Mouse (Mus musculus) left cerebral cortex, adult 2 months (tissue): Measurements from ENCODE around the gene Fbxo24. TPM values are rescaled to one million over a fixed set of nuclear protein-coding genes. Genes with fewer than 3 reads are reported as not detected.
"Not testable (repeated sequence)": the region's sequence is repeated elsewhere in the genome, so short reads cannot be mapped to it uniquely, and the experiment has no call there.

Source experiments
- DNase-seq, 2 experiments: peaks; one replicate each; pipeline ENCODE4 v3.0.0; 2021 to 2022; ENCODE audit warnings: low spot score in 2 of 2, mixed read lengths in 1 of 2; ENCODE audit errors: extremely low spot score in 1 of 2
- H3K27ac ChIP-seq: fragments of 200-600 bp; 2 replicates; pipeline ENCODE4 v1.8.1; 2022
- H3K4me3 ChIP-seq: fragments of 200-600 bp; 2 replicates; pipeline ENCODE4 v1.8.1; 2022
- CTCF ChIP-seq: fragments of 200-600 bp; IDR thresholded peaks from 2 replicates; pipeline ENCODE4 v1.8.1; 2022; ENCODE audit warnings: antibody characterized with exemption, mild to moderate bottlenecking, moderate library complexity
- intact Hi-C: fragments of 180-260 bp; cut with DNase I; formaldehyde crosslinking; loops from one replicate; pipeline ENCODE4 v1.15.1; 2025
- total RNA-seq, 2 experiments: library from RNA; stranded (reverse); gene quantifications; 2 replicates each; pipeline ENCODE4 v1.2.3; 2021

Fbxo24 gene
- total RNA-seq, 2 experiments from 2014 or later = 0.23 to 0.42 TPM

GRCm38 (mm10) chr5:137639472-137639871, 10.7 kb upstream of the Fbxo24 start:
- intact Hi-C loops = no loop called here
- Histone ChIP-seq H3K4me3 (no peak overlapping the region), H3K27ac (no peak overlapping the region)
- TF ChIP-seq CTCF = no peak
- DNase-seq = no peak

DNA sequence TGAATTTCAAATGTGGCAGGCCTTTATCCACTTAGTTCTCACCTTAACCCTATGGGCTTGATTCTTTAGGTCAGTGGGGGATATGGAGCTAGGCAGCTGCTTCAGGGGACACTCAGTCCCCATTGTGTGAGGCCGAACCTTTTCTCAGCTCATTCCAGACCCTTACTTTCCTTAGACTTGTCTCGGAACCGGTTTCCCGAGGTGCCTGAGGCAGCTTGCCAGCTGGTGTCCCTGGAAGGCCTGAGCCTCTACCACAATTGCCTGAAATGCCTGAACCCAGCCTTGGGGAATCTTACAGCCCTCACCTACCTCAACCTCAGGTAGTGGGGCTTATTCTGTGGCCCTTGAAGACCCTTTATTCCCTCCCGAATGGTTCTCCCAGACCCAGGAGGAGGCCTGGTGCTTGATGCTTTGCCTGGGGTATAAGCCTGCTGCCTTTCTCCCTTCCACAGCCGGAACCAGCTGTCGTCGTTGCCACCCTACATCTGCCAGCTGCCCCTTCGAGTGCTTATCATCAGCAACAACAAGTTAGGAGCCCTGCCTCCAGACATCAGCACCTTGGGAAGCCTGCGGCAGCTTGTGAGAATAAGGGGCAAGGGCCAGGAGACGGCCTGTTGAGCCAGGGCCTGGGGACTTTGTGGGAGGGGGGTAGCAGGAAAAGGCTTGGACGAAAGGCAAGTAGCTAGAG, 4.7 kb upstream of the Fbxo24 start:
- DNase-seq = no peak
- Histone ChIP-seq H3K4me3 (no peak overlapping the region), H3K27ac (no peak overlapping the region)
- no peak for TF ChIP-seq CTCF
- intact Hi-C loops = no loop called here

DNA sequence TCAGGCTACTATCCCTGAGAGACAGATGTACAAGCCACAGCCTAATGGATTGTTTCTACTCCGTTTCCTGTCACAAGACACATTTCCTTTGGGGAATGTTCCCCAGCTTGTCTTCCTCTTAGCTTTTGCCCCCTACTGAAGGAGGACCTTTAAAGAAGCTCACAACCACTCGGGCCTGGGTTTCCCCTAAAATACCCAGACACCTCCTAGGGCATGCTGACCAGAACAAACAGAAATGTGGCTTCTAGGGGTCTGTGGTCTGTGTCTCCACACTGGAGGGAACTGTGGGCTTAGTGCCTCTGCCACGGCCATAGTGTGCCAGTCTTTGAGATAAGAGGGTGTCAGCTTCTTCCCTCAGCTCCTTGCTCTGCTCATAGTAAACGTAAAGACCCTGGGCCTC, 2.8 kb upstream of the Fbxo24 start:
- H3K4me3 ChIP-seq = no peak overlapping the region

DNA sequence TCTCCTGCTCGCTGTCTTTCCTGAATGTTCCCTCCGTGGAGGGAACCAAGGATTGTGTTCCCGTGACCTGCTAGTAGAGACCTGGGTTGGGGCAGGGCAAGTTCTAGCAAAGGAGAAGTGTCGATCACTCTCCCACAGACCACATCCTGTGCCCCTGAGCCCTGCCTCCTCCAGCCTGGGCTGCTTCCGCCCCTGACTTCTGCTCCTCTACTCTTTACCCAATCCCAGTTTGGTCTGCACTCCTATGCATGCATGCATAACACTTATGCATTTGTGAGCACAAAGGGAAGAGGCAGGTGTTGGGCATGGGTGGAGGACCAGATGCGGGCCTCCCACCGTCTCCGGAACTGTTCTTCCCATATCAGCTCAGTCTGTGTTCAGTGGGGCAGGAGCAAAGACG, 2.4 kb upstream of the Fbxo24 start:
- TF ChIP-seq CTCF = no peak
- Histone ChIP-seq H3K27ac (peak overlapping the region; percentile 72), H3K4me3 (peak overlapping the region; percentile 21)
- peak in 1 of 2 experiments; percentile 45 for DNase-seq
- intact Hi-C loops = no loop called here

More for the DNA sequence above, 2.8 kb upstream of the Fbxo24 start:
- intact Hi-C loops = no loop called here
- TF ChIP-seq CTCF = no peak
- peak overlapping the region; percentile 72 for H3K27ac ChIP-seq
- no peak for DNase-seq

DNA sequence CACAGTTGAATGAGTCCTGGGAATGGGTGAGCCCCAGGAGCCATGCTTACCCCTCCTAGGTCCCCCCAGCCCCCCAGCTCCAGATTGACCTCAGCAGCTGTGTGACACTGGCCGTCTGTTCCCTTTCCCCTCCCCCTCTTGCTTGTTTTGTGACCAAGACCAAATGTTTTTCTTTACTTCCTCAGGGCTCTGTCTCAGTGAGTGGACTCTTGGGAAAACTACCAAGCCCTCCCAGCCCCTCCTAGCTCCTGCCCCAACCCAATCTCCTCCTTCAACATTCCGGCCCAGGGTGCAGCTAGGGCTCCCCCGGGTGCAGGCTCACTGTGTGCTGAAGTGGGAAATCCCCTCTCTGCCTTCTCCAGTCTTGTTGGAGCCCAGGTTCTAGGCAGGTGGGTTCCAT, 1.8 kb upstream of the Fbxo24 start:
- intact Hi-C loops = no loop called here
- no peak for TF ChIP-seq CTCF
- Histone ChIP-seq H3K4me3 (peak overlapping the region; percentile 100), H3K27ac (peak overlapping the region; percentile 72)
- no peak for DNase-seq

DNA sequence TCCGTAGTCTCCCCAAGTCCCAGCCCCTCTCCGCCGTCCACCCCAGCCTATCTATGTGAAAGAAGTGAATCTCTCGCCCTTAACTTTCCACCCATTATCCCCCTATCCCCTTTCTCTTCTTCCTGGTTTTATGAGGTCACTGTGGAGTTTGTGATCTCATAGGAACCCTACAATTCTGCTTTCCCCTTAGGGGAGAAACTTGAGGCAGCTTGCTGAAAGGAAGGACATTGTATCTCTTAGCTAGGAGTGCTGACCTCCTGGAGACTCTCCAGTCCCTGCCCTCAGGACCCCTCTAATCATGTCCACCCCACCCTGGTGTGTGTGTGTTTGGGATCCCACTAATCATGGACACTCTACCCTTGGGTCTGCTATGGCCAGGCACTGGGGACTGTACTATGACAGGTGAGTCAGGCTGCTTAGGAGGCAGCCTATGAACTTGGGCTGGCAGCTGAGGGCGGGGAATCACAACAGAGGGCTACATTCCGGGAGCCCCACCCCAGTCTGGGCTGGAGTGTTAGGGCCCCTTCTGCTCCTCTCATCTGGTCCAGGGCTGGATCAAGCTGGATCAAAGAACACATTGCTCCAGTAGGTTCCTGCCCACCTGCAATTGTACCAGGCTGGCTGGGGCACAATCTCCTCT, 1.2 kb upstream of the Fbxo24 start:
- no peak for DNase-seq
- no peak for TF ChIP-seq CTCF
- peak overlapping the region; percentile 64 for H3K27ac ChIP-seq
- peak overlapping the region; percentile 100 for H3K4me3 ChIP-seq
- intact Hi-C loops = loop anchor here (2.0 kb wide), 1 partner anchor 53 kb away; no protein-coding TSS in a partner anchor

DNA sequence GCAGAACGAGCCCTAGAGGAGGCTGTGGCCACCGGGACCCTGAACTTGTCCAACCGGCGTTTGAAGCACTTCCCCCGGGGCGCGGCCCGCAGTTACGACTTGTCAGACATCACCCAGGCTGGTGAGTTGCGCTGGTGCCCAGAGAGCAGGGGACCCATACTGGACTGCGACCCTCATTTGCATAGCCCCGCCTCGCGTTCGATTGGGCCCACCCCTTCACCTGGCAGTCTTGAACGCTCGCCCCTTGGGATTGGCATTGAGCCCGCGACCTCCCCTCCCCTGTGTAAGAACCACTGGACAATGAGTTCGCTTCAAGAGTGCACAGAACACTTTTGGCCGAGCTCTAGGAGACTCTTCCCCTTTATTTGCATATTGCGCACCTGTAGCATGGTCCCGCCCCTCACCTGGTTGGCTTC, 512 bp upstream of the Fbxo24 start:
- no peak for DNase-seq
- no peak for TF ChIP-seq CTCF
- H3K4me3 ChIP-seq = peak overlapping the region; percentile 100
- peak overlapping the region; percentile 93 for H3K27ac ChIP-seq
- intact Hi-C loops = loop anchor here (2.0 kb wide), 1 partner anchor 53 kb away; no protein-coding TSS in a partner anchor

DNA sequence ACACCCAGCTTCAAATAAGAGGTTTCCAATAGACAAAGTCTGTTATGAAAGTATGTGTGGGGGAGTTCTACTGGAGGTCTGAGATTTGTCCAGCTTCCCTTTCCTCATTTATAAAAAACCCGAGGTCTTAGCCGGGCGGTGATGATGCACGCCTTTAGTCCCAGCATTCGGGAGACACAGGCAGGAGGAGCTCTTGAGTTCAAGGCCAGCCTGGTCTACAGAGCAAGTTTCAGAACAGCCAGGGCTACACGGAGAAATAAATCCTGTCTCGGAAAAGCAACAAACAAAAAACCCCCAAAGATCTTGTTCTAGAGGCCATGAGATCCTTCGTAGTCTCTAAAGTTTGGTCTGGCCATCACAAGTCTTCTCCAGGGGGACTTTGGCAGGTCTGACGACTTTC, 811 bp downstream of the Fbxo24 start:
- Histone ChIP-seq H3K27ac (peak overlapping the region; percentile 96), H3K4me3 (peak overlapping the region; percentile 65)
- TF ChIP-seq CTCF = peak; percentile 4
- no peak for DNase-seq
- intact Hi-C loops = loop anchor here (1.0 to 2.0 kb wide), 2 partner anchors 27 to 55 kb away; partner anchors contain the start of gene Mospd3

GRCm38 (mm10) chr5:137623937-137624530, 4.8 kb downstream of the Fbxo24 start:
- Histone ChIP-seq H3K27ac (no peak overlapping the region), H3K4me3 (no peak overlapping the region)
- TF ChIP-seq CTCF = no peak
- no peak for DNase-seq
- intact Hi-C loops = no loop called here

GRCm38 (mm10) chr5:137615347-137615746, 13.5 kb downstream of the Fbxo24 start:
- no peak for DNase-seq
- intact Hi-C loops = no loop called here
- TF ChIP-seq CTCF = no peak
- H3K27ac ChIP-seq = no peak overlapping the region
- no peak overlapping the region for H3K4me3 ChIP-seq

DNA sequence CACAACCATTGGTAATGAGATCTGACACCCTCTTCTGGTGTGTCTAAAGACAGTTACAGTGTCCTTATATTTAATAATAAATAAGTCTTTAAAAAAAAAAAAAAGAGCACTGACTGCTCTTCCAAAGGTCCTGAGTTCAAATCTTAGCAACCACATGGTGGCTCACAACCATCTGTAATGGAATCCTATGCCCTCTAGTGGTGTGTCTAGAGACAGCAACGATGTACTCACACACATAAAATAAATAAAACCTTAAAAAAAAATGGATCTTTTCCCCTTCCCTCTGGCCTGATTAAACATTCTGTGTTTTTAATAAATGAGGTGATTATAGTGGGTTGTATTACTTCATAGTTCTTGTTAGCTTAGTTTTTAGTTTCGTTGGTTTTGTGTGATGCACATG, 13.9 kb downstream of the Fbxo24 start:
- H3K27ac ChIP-seq, DNase-seq, H3K4me3 ChIP-seq, intact Hi-C loops: not testable (repeated sequence)
- peak; percentile 40 for TF ChIP-seq CTCF

DNA sequence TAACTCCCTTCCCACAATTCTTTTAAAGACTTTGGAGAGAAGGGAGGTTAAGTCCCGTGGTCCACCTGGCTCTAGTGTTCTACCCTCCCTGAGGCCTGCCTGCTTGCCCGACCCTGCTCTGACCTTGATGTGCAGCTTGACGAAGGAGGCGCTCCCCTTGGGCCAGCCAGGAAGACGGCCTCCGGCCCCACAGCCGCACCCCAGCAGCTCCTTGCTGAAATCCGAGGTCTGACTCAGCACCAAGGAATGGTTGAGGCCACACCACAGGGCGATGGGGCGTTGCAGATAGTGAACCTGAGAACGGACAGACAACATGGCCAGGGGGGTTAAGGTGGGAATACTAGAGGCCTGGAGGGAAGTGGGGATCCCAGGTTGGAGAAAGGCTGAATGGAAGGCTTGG, 15.3 kb downstream of the Fbxo24 start, which contains the start of gene Pcolce:
Gene Pcolce, minus strand, starts transcription at position 235 of the 400 bp plus-strand sequence.
- intact Hi-C loops = no loop called here
- H3K4me3 ChIP-seq = no peak within 1 kb of the TSS
- TF ChIP-seq CTCF = no peak
- no peak within 1 kb of the TSS for H3K27ac ChIP-seq
- no peak for DNase-seq
